Mouse (Mus musculus) testis, adult 2 months (tissue): ENCODE results near the gene Hamp2. TPM values are rescaled to one million over a fixed set of nuclear protein-coding genes. Genes with fewer than 3 reads are reported as not detected.
"Not testable (repeated sequence)": the region's sequence is repeated elsewhere in the genome, so short reads cannot be mapped to it uniquely, and the experiment has no call there.

ENCODE experiments used
- H3K27ac ChIP-seq: fragments of 200-500 bp; 2 replicates; pipeline ENCODE4 v1.5.1; 2012; ENCODE audit warnings: low read depth, low read length; ENCODE audit not compliant: control insufficient read depth, insufficient read depth
- H3K27me3 ChIP-seq: fragments of 200-500 bp; 2 replicates; pipeline ENCODE4 v1.6.1; 2012; ENCODE audit warnings: mild to moderate bottlenecking, low read length, moderate library complexity; ENCODE audit not compliant: control insufficient read depth, insufficient read depth
- H3K36me3 ChIP-seq: fragments of 200-500 bp; 2 replicates; pipeline ENCODE4 v1.6.1; 2012; ENCODE audit warnings: mild to moderate bottlenecking, low read length; ENCODE audit not compliant: control insufficient read depth, insufficient read depth
- H3K4me1 ChIP-seq: fragments of 200-500 bp; 2 replicates; pipeline ENCODE4 v1.6.1; 2012; ENCODE audit warnings: low read length; ENCODE audit not compliant: control insufficient read depth, insufficient read depth
- H3K4me3 ChIP-seq: fragments of 200-500 bp; 2 replicates; pipeline ENCODE4 v1.5.1; 2012; ENCODE audit warnings: low read depth, mild to moderate bottlenecking, low read length, moderate library complexity, mixed read lengths; ENCODE audit not compliant: control insufficient read depth
- CTCF ChIP-seq: fragments of 200-500 bp; IDR thresholded peaks from 2 replicates; pipeline ENCODE4 v1.5.1; 2012; ENCODE audit warnings: low read depth, mild to moderate bottlenecking, inconsistent platforms, low read length, moderate library complexity; ENCODE audit not compliant: control insufficient read depth, insufficient read depth, insufficient replicate concordance
- POLR2A ChIP-seq: fragments of 200-500 bp; IDR thresholded peaks from 2 replicates; pipeline ENCODE4 v1.6.1; 2012; ENCODE audit warnings: low read depth, mild to moderate bottlenecking, inconsistent platforms, low read length, moderate library complexity; ENCODE audit not compliant: control insufficient read depth
- polyA plus RNA-seq: library from polyadenylated mRNA; depleted of rRNA; stranded (reverse); fragments of >200 nt; gene quantifications from 2 replicates; pipeline ENCODE4 v1.2.3, GENCODE M21; 2012

Gene Hamp2
- polyA plus RNA-seq, 1 experiment: 1.5 TPM

DNA sequence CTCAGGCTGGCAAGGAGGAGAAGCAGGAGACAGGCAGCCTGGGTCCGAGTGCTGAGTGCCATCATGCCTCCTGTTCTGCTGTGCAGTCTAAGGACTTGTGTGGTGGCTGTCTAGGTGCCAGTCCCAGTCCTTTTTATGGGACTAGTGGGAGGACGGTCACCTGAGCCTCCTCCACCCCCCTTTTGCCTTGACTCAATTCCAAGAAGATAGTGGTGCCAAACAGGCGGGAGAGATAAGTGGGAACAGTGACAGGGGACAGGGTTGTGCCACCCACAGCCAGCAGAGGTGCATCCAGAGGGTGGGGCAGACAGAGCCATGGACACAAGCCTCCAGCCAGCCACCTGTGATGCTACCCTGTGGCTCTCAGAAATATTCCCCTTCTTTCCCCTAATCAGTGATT lies 410 bp downstream of the Hamp2 start:
- H3K36me3 ChIP-seq: no peaks in the 10 kb centered on the region
- H3K4me1 ChIP-seq: no peaks in the 10 kb centered on the region
- no peak overlapping the region for H3K27ac ChIP-seq
- H3K4me3 ChIP-seq: no peak overlapping the region
- TF ChIP-seq POLR2A (no peak), CTCF (no peak)
- H3K27me3 ChIP-seq: no peaks in the 10 kb centered on the region

DNA sequence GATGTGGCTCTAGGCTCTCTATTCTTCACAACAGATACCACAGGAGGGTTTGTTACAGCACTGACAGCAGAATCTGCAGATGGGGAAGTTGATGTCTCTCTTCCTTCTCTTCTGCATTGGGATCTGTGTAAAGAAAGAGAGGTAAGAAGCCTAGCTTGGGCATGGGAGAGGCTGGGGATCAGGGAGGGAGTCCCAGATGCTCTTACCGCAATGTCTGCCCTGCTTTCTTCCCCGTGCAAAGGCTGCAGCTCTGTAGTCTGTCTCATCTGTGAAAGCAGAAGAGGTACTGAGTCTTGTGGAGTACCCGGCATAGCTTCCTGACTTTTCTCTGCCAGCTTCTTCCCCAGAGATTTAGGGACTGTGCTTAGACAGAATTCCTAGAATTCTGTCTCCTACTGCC lies 2.0 kb downstream of the Hamp2 start:
- not testable (repeated sequence) for H3K4me3 ChIP-seq, H3K27me3 ChIP-seq, H3K27ac ChIP-seq, H3K36me3 ChIP-seq, H3K4me1 ChIP-seq

GRCm38 (mm10) chr7:30920217-30920616 lies 4.3 kb downstream of the Hamp2 start:
- Histone ChIP-seq H3K27me3 (no peaks in the 10 kb centered on the region), H3K4me3 (no peak overlapping the region), H3K36me3 (no peaks in the 10 kb centered on the region), H3K27ac (no peak overlapping the region), H3K4me1 (no peaks in the 10 kb centered on the region)
- TF ChIP-seq POLR2A: no peak

DNA sequence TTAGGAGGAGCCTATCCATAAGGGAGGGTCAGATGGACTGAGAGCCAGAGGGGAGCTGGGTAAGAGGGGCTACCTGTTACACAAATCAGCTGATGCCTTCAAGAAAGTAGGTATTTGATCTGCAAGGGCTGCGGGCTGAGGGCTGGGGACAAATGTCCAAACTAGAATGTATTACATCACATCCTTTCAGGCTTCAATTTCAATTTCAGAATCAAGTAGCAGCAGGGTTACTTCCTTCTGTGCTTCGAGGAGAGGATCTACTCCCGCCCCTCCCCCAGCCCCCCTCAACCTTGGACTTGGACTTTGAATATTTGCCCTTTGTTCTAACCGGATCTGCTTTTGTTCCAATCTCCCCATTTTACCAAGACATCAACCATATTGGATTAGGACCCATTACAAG lies 7.3 kb downstream of the Hamp2 start:
- H3K27me3 ChIP-seq: no peaks in the 10 kb centered on the region
- H3K36me3 ChIP-seq: no peaks in the 10 kb centered on the region
- no peak for TF ChIP-seq POLR2A
- no peak for TF ChIP-seq CTCF
- H3K4me1 ChIP-seq: no peaks in the 10 kb centered on the region
- no peak overlapping the region for H3K27ac ChIP-seq
- H3K4me3 ChIP-seq: no peak overlapping the region

GRCm38 (mm10) chr7:30916713-30917112 lies 7.8 kb downstream of the Hamp2 start:
- no peaks in the 10 kb centered on the region for H3K27me3 ChIP-seq
- no peak overlapping the region for H3K4me3 ChIP-seq
- no peaks in the 10 kb centered on the region for H3K4me1 ChIP-seq
- no peak overlapping the region for H3K27ac ChIP-seq
- TF ChIP-seq CTCF (no peak), POLR2A (no peak)
- H3K36me3 ChIP-seq: no peaks in the 10 kb centered on the region

DNA sequence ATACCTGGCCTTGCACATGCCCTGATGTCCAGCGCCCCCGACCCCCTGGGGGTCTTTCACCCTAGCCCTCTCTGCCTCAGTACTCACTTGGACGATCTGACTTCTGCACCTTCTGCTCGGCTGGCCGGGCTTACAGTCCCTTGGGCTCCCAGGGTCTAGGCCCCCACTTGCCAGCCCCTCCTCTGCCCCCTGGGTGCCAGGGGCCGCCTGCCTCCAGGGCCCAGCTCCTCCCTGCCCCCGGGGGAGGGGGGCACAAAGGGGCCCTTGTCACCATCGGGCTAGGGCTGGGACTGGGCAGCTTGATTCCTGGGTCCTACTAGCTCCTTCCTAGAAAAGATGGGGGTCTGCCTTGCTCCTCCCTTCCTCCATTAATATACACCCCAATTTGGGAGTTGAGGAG lies 9.7 kb downstream of the Hamp2 start, which contains the start of gene Mag:
Gene Mag (minus strand): TSS at position 142 of the 400 bp plus-strand sequence.
- Histone ChIP-seq H3K4me1 (no peaks in the 10 kb centered on the region), H3K4me3 (no peak within 1 kb of the TSS), H3K27me3 (no peaks in the 10 kb centered on the region), H3K36me3 (no peaks in the 10 kb centered on the region), H3K27ac (no peak within 1 kb of the TSS)
- no peak for TF ChIP-seq POLR2A
- no peak for TF ChIP-seq CTCF

DNA sequence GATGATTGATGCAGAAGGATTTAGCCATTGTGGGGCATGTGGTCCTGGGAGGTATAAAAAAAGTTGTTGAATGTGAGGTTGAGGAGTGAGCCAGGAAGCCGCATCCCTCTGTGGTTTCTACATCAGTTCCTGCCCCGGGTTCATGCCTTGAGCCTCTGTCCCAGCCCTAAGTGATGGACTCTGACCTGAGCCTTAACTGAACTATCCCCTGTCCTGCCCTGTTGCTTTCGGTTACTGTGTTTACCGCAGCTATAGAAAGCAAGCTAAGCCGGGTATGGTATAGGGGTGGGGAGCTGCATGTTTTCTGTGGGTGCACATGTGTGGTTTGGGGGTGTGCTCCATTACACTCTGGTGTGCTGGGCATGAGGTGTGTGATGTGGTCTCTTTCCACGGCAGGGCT lies 14.7 kb downstream of the Hamp2 start:
- no peaks in the 10 kb centered on the region for H3K36me3 ChIP-seq
- no peaks in the 10 kb centered on the region for H3K27me3 ChIP-seq
- H3K27ac ChIP-seq: no peak overlapping the region

DNA sequence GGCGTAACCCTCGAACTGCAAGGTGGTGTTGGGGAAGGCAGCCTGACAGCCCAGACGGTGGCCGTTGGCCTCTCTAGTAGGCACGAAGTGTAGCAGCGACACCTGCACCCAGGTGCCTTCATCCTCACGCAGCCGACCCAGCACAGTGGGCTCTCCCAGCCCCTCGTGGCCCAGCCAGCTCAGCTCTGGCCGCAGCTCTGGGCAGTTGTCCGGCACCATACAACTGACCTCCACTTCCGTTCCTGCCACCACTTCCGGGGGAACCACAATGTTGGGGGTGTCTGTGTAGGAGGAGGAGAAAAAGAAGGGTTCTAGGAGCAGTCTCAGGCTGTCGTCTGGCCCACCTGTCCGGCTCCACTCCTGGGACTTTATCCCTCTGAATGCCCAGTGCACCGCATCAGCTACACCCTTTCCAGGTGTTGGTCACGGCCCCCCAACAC lies 15.5 kb downstream of the Hamp2 start:
- peak overlapping the region; percentile 85 for H3K4me3 ChIP-seq
- no peaks in the 10 kb centered on the region for H3K36me3 ChIP-seq
- TF ChIP-seq CTCF: no peak
- no peak for TF ChIP-seq POLR2A
- peak overlapping the region; percentile 32; the same call in 1 of the 2 replicates for H3K27ac ChIP-seq
- H3K4me1 ChIP-seq: peaks cover 17% of the 10 kb centered on the region
- no peaks in the 10 kb centered on the region for H3K27me3 ChIP-seq

More for the DNA sequence above, 14.7 kb downstream of the Hamp2 start:
- no peak for TF ChIP-seq CTCF
- TF ChIP-seq POLR2A: no peak
- Histone ChIP-seq H3K4me3 (no peak overlapping the region; the same call in 1 of the 2 replicates), H3K4me1 (peaks cover 17% of the 10 kb centered on the region)
